7 mouse cellular contexts compared by ENCODE assay signal in genomic region chr16:28793115-28793514, GRCm38 (mm10). TPM values are rescaled to one million over a fixed set of nuclear protein-coding genes. Genes with fewer than 3 reads are reported as not detected.
A peak's percentile ranks its signal among the peaks of the same experiment; 100 is the strongest.
DNase-seq lines count a peak whose midpoint lies in the region; ATAC-seq and TF ChIP-seq lines count a peak whose summit lies in the region.

No protein-coding gene starts in this region.

- no peaks in the 10 kb centered on the region for H3K4me1 ChIP-seq in testis, adult 2 months (ENCODE audit: control insufficient read depth, insufficient read depth, low read length)
- no peaks in the 10 kb centered on the region for H3K4me1 ChIP-seq in embryonic facial prominence, embryonic 14.5 days (ENCODE audit: control insufficient read depth, insufficient read depth, low read length)

- H3K27me3 ChIP-seq in testis, adult 2 months (ENCODE audit: control insufficient read depth, insufficient read depth, low read length) = no peaks in the 10 kb centered on the region
- H3K27me3 ChIP-seq in embryonic facial prominence, embryonic 14.5 days (replicated peaks; ENCODE audit: control insufficient read depth, insufficient read depth, low read length) = no peaks in the 10 kb centered on the region

- H3K4me3 ChIP-seq in testis, adult 2 months (ENCODE audit: control insufficient read depth, low read depth, low read length) = no peak overlapping the region
- H3K4me3 ChIP-seq in embryonic facial prominence, embryonic 14.5 days (ENCODE audit: low read depth, low read length) = no peak overlapping the region

- no peak overlapping the region for H3K27ac ChIP-seq in testis, adult 2 months (ENCODE audit: control insufficient read depth, insufficient read depth, low read depth, low read length)
- no peak overlapping the region for H3K27ac ChIP-seq in embryonic facial prominence, embryonic 14.5 days (replicated peaks; ENCODE audit: low read depth, low read length)

- TF ChIP-seq POLR2A in testis, adult 2 months (IDR thresholded peaks at IDR 0.05; ENCODE audit: control insufficient read depth, low read depth, low read length) = no peak
- no peak for TF ChIP-seq POLR2A in brain, embryonic 14.5 days (IDR thresholded peaks at IDR 0.05; ENCODE audit: borderline replicate concordance, extremely low read depth, insufficient read depth, insufficient read length, poor library complexity, severe bottlenecking)

- DNase-seq in testis, postnatal 14 days (ENCODE audit: low spot score) = no peak
- peak; percentile 67 for DNase-seq in brain, embryonic 14.5 days (ENCODE audit: low read depth)
- DNase-seq in embryonic facial prominence, embryonic 14.5 days (ENCODE audit: low spot score) = peak; percentile 71
- peak; percentile 18 to 59 for DNase-seq in kidney, postnatal 36 days
- peak; percentile 1 for DNase-seq in lung, postnatal 25 days (ENCODE audit: low spot score)
- peak; percentile 19 for DNase-seq in telencephalon, adult 2 months (ENCODE audit: low read depth, low spot score)

- no peaks in the 10 kb centered on the region for H3K36me3 ChIP-seq in testis, adult 2 months (ENCODE audit: control insufficient read depth, insufficient read depth, low read length)
- H3K36me3 ChIP-seq in embryonic facial prominence, embryonic 14.5 days (ENCODE audit: control insufficient read depth, insufficient read depth, low read length) = no peaks in the 10 kb centered on the region

- WGBS in embryonic facial prominence, embryonic 14.5 days = 3% methylated on average over 4 of the region's 4 CpGs

- peak; percentile 78 for ATAC-seq in embryonic facial prominence, embryonic 14.5 days (ENCODE audit: low read depth)

- TF ChIP-seq CTCF in testis, adult 2 months (IDR thresholded peaks at IDR 0.05; ENCODE audit: control insufficient read depth, insufficient read depth, insufficient replicate concordance, low read depth, low read length) = peak; percentile 37; the same call in 1 of the 2 replicates
- TF ChIP-seq CTCF in brain, embryonic 14.5 days (IDR thresholded peaks at IDR 0.05; ENCODE audit: borderline replicate concordance, extremely low read depth, insufficient read depth, insufficient read length) = peak; percentile 76; the same call in 1 of the 2 replicates

- no peak overlapping the region for H3K9ac ChIP-seq in embryonic facial prominence, embryonic 14.5 days (ENCODE audit: low read depth, low read length)

- no peaks in the 10 kb centered on the region for H3K9me3 ChIP-seq in embryonic facial prominence, embryonic 14.5 days (ENCODE audit: control insufficient read depth, low read length)

- no peak overlapping the region for H3K4me2 ChIP-seq in embryonic facial prominence, embryonic 14.5 days (ENCODE audit: low read depth, low read length)

RNA-seq across cellular contexts. Expression of gene Fgf12, which starts 40.2 kb away (rescaled TPM):
- polyA plus RNA-seq in testis, adult 2 months (2012; rRNA removed) = 2.8 and 3.0 TPM in 2 replicates
- 10.2 and 18.0 TPM in 2 replicates for polyA plus RNA-seq in brain, embryonic 14.5 days (2012; rRNA removed)
- polyA plus RNA-seq in embryonic facial prominence, embryonic 14.5 days (2014; fragmentation: Nextera tagmentation; extraction: Ambion mirVana) = 7.9 and 8.0 TPM in 2 replicates
